Mouse (Mus musculus) limb, embryonic 11.5 days (tissue): ENCODE results near the gene Adam21. TPM values are rescaled to one million over a fixed set of nuclear protein-coding genes. Genes with fewer than 3 reads are reported as not detected.
A peak's percentile ranks its signal among the peaks of the same experiment; 100 is the strongest.

Experiments used
- ATAC-seq: fragments of 200-750 bp; cut with Nextera tagmentation; 2 replicates; pipeline ENCODE4 v1.8.0; 2017; ENCODE audit warnings: low read depth; ENCODE audit not compliant: insufficient number of reproducible peaks, low FRiP score, low TSS enrichment
- DNase-seq: peaks from one replicate; pipeline ENCODE4 v3.0.0-alpha.2; 2015; ENCODE audit warnings: low spot score
- H3K27ac ChIP-seq: fragments of 300-500 bp; sonication (generic); replicated peaks from 2 replicates; pipeline ENCODE4 v1.5.1; 2014; ENCODE audit warnings: low read depth, mild to moderate bottlenecking, low read length
- H3K27me3 ChIP-seq: fragments of 300-500 bp; sonication (generic); 2 replicates; pipeline ENCODE4 v1.6.1; 2014; ENCODE audit warnings: mild to moderate bottlenecking, low read length, mixed read lengths; ENCODE audit not compliant: control insufficient read depth, insufficient read depth
- H3K36me3 ChIP-seq: fragments of 300-500 bp; sonication (generic); 2 replicates; pipeline ENCODE4 v1.6.1; 2014; ENCODE audit warnings: mild to moderate bottlenecking, low read length, moderate library complexity, mixed read lengths; ENCODE audit not compliant: control insufficient read depth, insufficient read depth
- H3K4me1 ChIP-seq: fragments of 300-500 bp; sonication (generic); 2 replicates; pipeline ENCODE4 v1.6.1; 2014; ENCODE audit warnings: low read length, mixed read lengths; ENCODE audit not compliant: control insufficient read depth, insufficient read depth
- H3K4me2 ChIP-seq: fragments of 300-500 bp; sonication (generic); 2 replicates; pipeline ENCODE4 v1.6.1; 2014; ENCODE audit warnings: low read depth, mild to moderate bottlenecking, moderate library complexity; ENCODE audit not compliant: severe bottlenecking
- H3K4me3 ChIP-seq: fragments of 300-500 bp; sonication (generic); 2 replicates; pipeline ENCODE4 v1.5.1; 2014; ENCODE audit warnings: low read depth, low read length
- H3K9ac ChIP-seq: fragments of 300-500 bp; sonication (generic); 2 replicates; pipeline ENCODE4 v1.6.1; 2014; ENCODE audit warnings: mild to moderate bottlenecking, low read length
- H3K9me3 ChIP-seq: fragments of 300-500 bp; sonication (generic); 2 replicates; pipeline ENCODE4 v1.6.1; 2016; ENCODE audit warnings: low read length; ENCODE audit not compliant: control insufficient read depth
- WGBS: fragments of 180-500 bp; shearing (Covaris S2); extraction: QIAGEN DNeasy Blood & Tissue Kit; methylation state at CpG from one replicate; pipeline ENCODE4 v1.1.7; 2014; 5-methylcytosine and 5-hydroxymethylcytosine counted together
- polyA plus RNA-seq: library from polyadenylated mRNA; unstranded; fragments of >200 nt; fragmentation: Nextera tagmentation; extraction: Ambion mirVana; gene quantifications from 2 replicates; pipeline ENCODE4 v1.2.1, GENCODE M21; 2014

Adam21 gene
- 0.24 and 0.32 TPM in 2 replicates for polyA plus RNA-seq

GRCm38 (mm10) chr12:81568374-81568773, at the start of gene Adam21:
Gene Adam21 (minus strand): TSS chr12:81568474.
- Histone ChIP-seq H3K4me3 (no peak within 1 kb of the TSS), H3K4me2 (no peak within 1 kb of the TSS), H3K4me1 (no peaks in the 10 kb centered on the region), H3K27me3 (no peaks in the 10 kb centered on the region), H3K27ac (no peak within 1 kb of the TSS), H3K9me3 (no peaks in the 10 kb centered on the region), H3K36me3 (no peaks in the 10 kb centered on the region; the same call in 1 of the 2 replicates), H3K9ac (no peak within 1 kb of the TSS)
- WGBS: 96% methylated on average over 1 of the region's 1 CpGs
- DNase-seq (no peak), ATAC-seq (no peak)

GRCm38 (mm10) chr12:81616980-81617379, 48.7 kb upstream of the Adam21 start:
- ATAC-seq: no peak
- H3K9ac ChIP-seq: no peak overlapping the region
- no peak overlapping the region for H3K4me3 ChIP-seq
- no peak for DNase-seq
- no peaks in the 10 kb centered on the region for H3K27me3 ChIP-seq
- H3K27ac ChIP-seq: no peak overlapping the region
- 84% methylated on average over 7 of the region's 7 CpGs for WGBS
- H3K4me2 ChIP-seq: no peak overlapping the region
- no peaks in the 10 kb centered on the region for H3K4me1 ChIP-seq
- no peaks in the 10 kb centered on the region for H3K9me3 ChIP-seq
- no peaks in the 10 kb centered on the region for H3K36me3 ChIP-seq

DNA sequence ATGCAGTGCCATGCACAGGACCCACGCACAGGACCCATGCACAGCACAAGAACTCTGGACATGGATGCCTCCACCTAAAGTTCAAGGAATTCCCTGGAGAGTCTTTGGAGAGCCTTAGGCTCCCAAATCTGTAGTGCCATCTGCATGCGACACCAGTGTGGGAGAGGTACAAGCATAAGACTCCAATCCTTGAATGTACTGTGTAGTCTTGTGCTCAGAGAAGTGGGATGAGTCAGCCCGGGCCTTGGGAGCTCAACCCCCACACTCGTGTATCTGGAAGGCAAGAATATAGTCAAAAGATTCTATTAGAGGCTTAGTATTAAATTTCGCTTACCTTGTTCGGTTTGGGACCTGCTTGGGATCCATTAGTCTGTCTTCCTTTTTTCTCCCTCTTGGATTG, 47.5 kb upstream of the Adam21 start:
- no peak overlapping the region for H3K9ac ChIP-seq
- no peaks in the 10 kb centered on the region for H3K4me1 ChIP-seq
- no peaks in the 10 kb centered on the region for H3K9me3 ChIP-seq
- H3K27me3 ChIP-seq: no peaks in the 10 kb centered on the region
- 85% methylated on average over 6 of the region's 6 CpGs for WGBS
- DNase-seq: no peak
- H3K4me2 ChIP-seq: no peak overlapping the region
- no peak overlapping the region for H3K4me3 ChIP-seq
- H3K36me3 ChIP-seq: no peaks in the 10 kb centered on the region
- no peak for ATAC-seq
- H3K27ac ChIP-seq: no peak overlapping the region

GRCm38 (mm10) chr12:81609445-81609844, 41.2 kb upstream of the Adam21 start:
- no peak overlapping the region for H3K9ac ChIP-seq
- H3K27me3 ChIP-seq: no peaks in the 10 kb centered on the region
- H3K4me2 ChIP-seq: no peak overlapping the region
- ATAC-seq (no peak), DNase-seq (no peak)
- H3K36me3 ChIP-seq: no peaks in the 10 kb centered on the region
- no peak overlapping the region for H3K27ac ChIP-seq
- H3K4me3 ChIP-seq: no peak overlapping the region
- no peaks in the 10 kb centered on the region for H3K9me3 ChIP-seq
- no peaks in the 10 kb centered on the region for H3K4me1 ChIP-seq

GRCm38 (mm10) chr12:81604995-81605784, 36.9 kb upstream of the Adam21 start:
- Histone ChIP-seq H3K27ac (no peak overlapping the region), H3K9ac (no peak overlapping the region), H3K27me3 (no peaks in the 10 kb centered on the region), H3K4me2 (no peak overlapping the region), H3K4me3 (no peak overlapping the region), H3K9me3 (no peaks in the 10 kb centered on the region), H3K36me3 (no peaks in the 10 kb centered on the region), H3K4me1 (no peaks in the 10 kb centered on the region)
- DNase-seq (no peak), ATAC-seq (no peak)
- 62% methylated on average over 5 of the region's 5 CpGs for WGBS

DNA sequence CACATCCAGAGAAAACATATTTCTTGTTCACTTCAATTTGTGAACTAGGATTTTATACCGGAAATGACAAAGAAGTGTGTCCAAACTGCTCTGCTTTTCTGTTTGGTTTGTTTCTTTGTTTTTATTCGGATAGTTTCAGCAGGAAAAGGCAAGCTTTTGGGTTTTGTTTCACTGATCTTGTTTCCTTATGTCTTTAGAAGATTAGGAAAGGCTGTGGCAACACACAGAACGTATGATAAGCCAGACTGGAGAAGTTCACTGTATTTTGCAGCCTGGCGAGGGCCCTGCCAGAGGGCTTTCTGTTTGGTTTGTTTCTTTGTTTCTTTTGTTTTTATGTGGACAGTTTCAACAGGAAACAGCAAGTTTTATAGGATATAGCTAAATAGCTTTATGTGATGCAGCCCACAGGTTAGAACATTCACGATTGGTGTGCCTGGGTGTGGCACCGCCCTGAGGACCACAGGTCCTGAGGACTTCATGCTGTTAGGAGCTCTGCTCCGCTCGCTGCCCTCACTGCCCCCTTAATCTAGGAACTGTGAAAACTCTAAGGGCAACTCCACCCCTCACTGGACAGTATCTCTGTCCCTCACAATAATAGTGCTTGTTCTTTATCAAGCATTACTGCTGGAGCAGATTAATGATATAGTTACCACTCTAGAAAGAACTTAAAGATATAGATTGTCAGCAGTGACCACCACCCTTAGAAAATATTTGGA, 28.4 kb upstream of the Adam21 start:
- no peak for DNase-seq
- 77% methylated on average over 8 of the region's 8 CpGs for WGBS
- no peak for ATAC-seq
- Histone ChIP-seq H3K27me3 (no peaks in the 10 kb centered on the region), H3K4me2 (no peak overlapping the region), H3K9ac (no peak overlapping the region), H3K36me3 (no peaks in the 10 kb centered on the region), H3K4me3 (no peak overlapping the region), H3K27ac (no peak overlapping the region), H3K4me1 (no peaks in the 10 kb centered on the region), H3K9me3 (no peaks in the 10 kb centered on the region)

- Histone ChIP-seq H3K27ac (no peak within 1 kb of the TSS), H3K4me2 (peak within 1 kb of the TSS; percentile 59), H3K36me3 (no peaks in the 10 kb centered on the region), H3K27me3 (no peaks in the 10 kb centered on the region), H3K4me1 (no peaks in the 10 kb centered on the region), H3K9me3 (no peaks in the 10 kb centered on the region), H3K4me3 (peak within 1 kb of the TSS; percentile 55), H3K9ac (peak within 1 kb of the TSS; percentile 52)
- WGBS: 4% methylated on average over 36 of the region's 36 CpGs
- peak; percentile 95 for ATAC-seq
- DNase-seq: peak; percentile 97
Observed at GRCm38 (mm10) chr12:81594902-81595671, 26.8 kb upstream of the Adam21 start, which contains the start of gene Med6. Gene Med6 (minus strand): TSS chr12:81595008.

GRCm38 (mm10) chr12:81567931-81568330, 343 bp downstream of the Adam21 start:
- no peak overlapping the region for H3K27ac ChIP-seq
- WGBS: 91% methylated on average over 5 of the region's 5 CpGs
- no peaks in the 10 kb centered on the region for H3K27me3 ChIP-seq
- no peak for DNase-seq
- no peaks in the 10 kb centered on the region; the same call in 1 of the 2 replicates for H3K36me3 ChIP-seq
- H3K4me3 ChIP-seq: no peak overlapping the region
- H3K9me3 ChIP-seq: no peaks in the 10 kb centered on the region
- no peak overlapping the region for H3K4me2 ChIP-seq
- H3K9ac ChIP-seq: no peak overlapping the region
- no peaks in the 10 kb centered on the region for H3K4me1 ChIP-seq
- ATAC-seq: no peak
